Mouse (Mus musculus) myocyte (in vitro differentiated cells): ENCODE results near the gene Ralgapa2. TPM values are rescaled to one million over a fixed set of nuclear protein-coding genes. Genes with fewer than 3 reads are reported as not detected.

ENCODE experiments used
- H3K27me3 ChIP-seq: one replicate; pipeline ENCODE4 v1.6.1; 2011; ENCODE audit not compliant: control insufficient read depth, insufficient read depth, insufficient read length
- H3K36me3 ChIP-seq: one replicate; pipeline ENCODE4 v1.6.1; 2011; ENCODE audit not compliant: control insufficient read depth, insufficient read depth
- H3K4me2 ChIP-seq: one replicate; pipeline ENCODE4 v1.6.1; 2011; ENCODE audit warnings: low read depth, control low read depth
- H3K4me3 ChIP-seq: one replicate; pipeline ENCODE4 v1.5.1; 2011; ENCODE audit warnings: mild to moderate bottlenecking, control low read depth, moderate library complexity
- H3K79me2 ChIP-seq: one replicate; pipeline ENCODE4 v1.6.1; 2011; ENCODE audit not compliant: control insufficient read depth, insufficient read depth
- H3ac ChIP-seq: one replicate; pipeline ENCODE4 v1.6.1; 2011; ENCODE audit not compliant: control insufficient read depth, insufficient read length
- CEBPB ChIP-seq: IDR thresholded peaks from 2 replicates; pipeline ENCODE4 v1.6.1; 2011; ENCODE audit warnings: mild to moderate bottlenecking, moderate library complexity; ENCODE audit not compliant: poor library complexity, insufficient read depth, severe bottlenecking
- E2F4 ChIP-seq: IDR thresholded peaks from one replicate; pipeline ENCODE4 v1.6.1; 2011; ENCODE audit warnings: mild to moderate bottlenecking, control low read depth, moderate library complexity; ENCODE audit not compliant: insufficient read depth
- MAX ChIP-seq: IDR thresholded peaks from one replicate; pipeline ENCODE4 v1.6.1; 2011; ENCODE audit warnings: low read depth, mild to moderate bottlenecking, control low read depth
- MYOD1 ChIP-seq, 3 experiments: IDR thresholded peaks; one replicate each; pipeline ENCODE4 v1.6.1; 2011; ENCODE audit warnings: control low read depth in 2 of 3, low read depth in 2 of 3, mild to moderate bottlenecking in 2 of 3, moderate library complexity in 1 of 3; ENCODE audit not compliant: insufficient read length in 2 of 3, control insufficient read depth in 1 of 3
- MYOG ChIP-seq, 3 experiments: IDR thresholded peaks; one replicate each; pipeline ENCODE4 v1.6.1; 2011; ENCODE audit warnings: control low read depth in 2 of 3, low read depth in 2 of 3, mild to moderate bottlenecking in 2 of 3; ENCODE audit not compliant: insufficient read length in 2 of 3, control insufficient read depth in 1 of 3, insufficient read depth in 1 of 3
- POLR2A ChIP-seq: IDR thresholded peaks from one replicate; pipeline ENCODE4 v1.6.1; 2011; ENCODE audit warnings: low read depth, mild to moderate bottlenecking, control low read depth, moderate library complexity; ENCODE audit not compliant: insufficient read length
- POLR2AphosphoS2 ChIP-seq: IDR thresholded peaks from one replicate; pipeline ENCODE4 v1.6.1; 2011; ENCODE audit warnings: low read depth, control low read depth; ENCODE audit not compliant: insufficient read length
- REST ChIP-seq: IDR thresholded peaks from one replicate; pipeline ENCODE4 v1.6.1; 2011; ENCODE audit warnings: mild to moderate bottlenecking, control low read depth, moderate library complexity; ENCODE audit not compliant: insufficient read depth, insufficient read length
- SRF ChIP-seq: IDR thresholded peaks from one replicate; pipeline ENCODE4 v1.6.1; 2011; ENCODE audit warnings: low read depth; ENCODE audit not compliant: control insufficient read depth, insufficient read length
- TCF12 ChIP-seq: IDR thresholded peaks from one replicate; pipeline ENCODE4 v1.6.1; 2011; ENCODE audit warnings: mild to moderate bottlenecking, control low read depth; ENCODE audit not compliant: poor library complexity, insufficient read depth, severe bottlenecking
- TCF3 ChIP-seq: IDR thresholded peaks from one replicate; pipeline ENCODE4 v1.6.1; 2011; ENCODE audit warnings: low read depth, control low read depth; ENCODE audit not compliant: insufficient read length
- USF1 ChIP-seq: IDR thresholded peaks from one replicate; pipeline ENCODE4 v1.6.1; 2011; ENCODE audit warnings: low read depth, mild to moderate bottlenecking, control low read depth, moderate library complexity
- polyA plus RNA-seq: library from polyadenylated mRNA; unstranded; fragments of >200 nt; fragmentation: generic; extraction: Trizol; gene quantifications from one replicate; pipeline ENCODE4 v1.2.1, GENCODE M21; 2012; ENCODE audit warnings: missing spikeins

Ralgapa2 gene
- polyA plus RNA-seq, 1 experiment = 1.8 TPM

GRCm38 (mm10) chr2:146498298-146498697 lies 13.8 kb downstream of the Ralgapa2 start:
- Histone ChIP-seq H3ac (no peak overlapping the region), H3K27me3 (no peaks in the 10 kb centered on the region), H3K79me2 (no peaks in the 10 kb centered on the region), H3K4me3 (no peak overlapping the region), H3K36me3 (no peaks in the 10 kb centered on the region), H3K4me2 (no peak overlapping the region)
- TF ChIP-seq TCF12 (no peak), TCF3 (no peak), POLR2A (no peak), MAX (no peak), USF1 (no peak), MYOD1 (IDR thresholded peaks at IDR 0.05; ENCODE audit: control insufficient read depth in 1 of 3, insufficient read length in 2 of 3, low read depth in 2 of 3) (no peak), CEBPB (no peak), POLR2AphosphoS2 (no peak)

GRCm38 (mm10) chr2:146496995-146497394 lies 15.1 kb downstream of the Ralgapa2 start:
- no peak overlapping the region for H3K4me2 ChIP-seq

GRCm38 (mm10) chr2:146495781-146496180 lies 16.4 kb downstream of the Ralgapa2 start:
- H3K36me3 ChIP-seq = no peaks in the 10 kb centered on the region

More at GRCm38 (mm10) chr2:146496995-146497394, 15.1 kb downstream of the Ralgapa2 start:
- Histone ChIP-seq H3K79me2 (no peaks in the 10 kb centered on the region), H3K4me3 (no peak overlapping the region), H3K27me3 (no peaks in the 10 kb centered on the region), H3ac (no peak overlapping the region), H3K36me3 (no peaks in the 10 kb centered on the region)
- TF ChIP-seq MYOG (IDR thresholded peaks at IDR 0.05; ENCODE audit: control insufficient read depth in 1 of 3, insufficient read depth in 1 of 3, insufficient read length in 2 of 3, low read depth in 2 of 3) (no peak), TCF3 (no peak)

GRCm38 (mm10) chr2:146493354-146493946 lies 18.7 kb downstream of the Ralgapa2 start:
- H3K4me2 ChIP-seq = no peak overlapping the region
- H3ac ChIP-seq = no peak overlapping the region
- no peak overlapping the region for H3K4me3 ChIP-seq
- TF ChIP-seq MAX (no peak), USF1 (no peak), MYOD1 (IDR thresholded peaks at IDR 0.05; ENCODE audit: control insufficient read depth in 1 of 3, insufficient read length in 2 of 3, low read depth in 2 of 3) (no peak), TCF12 (no peak), TCF3 (no peak), REST (no peak), POLR2A (no peak), SRF (no peak)
- no peaks in the 10 kb centered on the region for H3K27me3 ChIP-seq
- H3K79me2 ChIP-seq = no peaks in the 10 kb centered on the region
- no peaks in the 10 kb centered on the region for H3K36me3 ChIP-seq

More at GRCm38 (mm10) chr2:146495781-146496180, 16.4 kb downstream of the Ralgapa2 start:
- TF ChIP-seq CEBPB (no peak), POLR2A (no peak), MYOG (IDR thresholded peaks at IDR 0.05; ENCODE audit: control insufficient read depth in 1 of 3, insufficient read depth in 1 of 3, insufficient read length in 2 of 3, low read depth in 2 of 3) (no peak), POLR2AphosphoS2 (no peak), SRF (no peak), USF1 (no peak), E2F4 (no peak), REST (no peak)
- Histone ChIP-seq H3K4me3 (no peak overlapping the region), H3K79me2 (no peaks in the 10 kb centered on the region), H3K27me3 (no peaks in the 10 kb centered on the region), H3ac (no peak overlapping the region), H3K4me2 (no peak overlapping the region)

- Histone ChIP-seq H3K79me2 (no peaks in the 10 kb centered on the region), H3K4me3 (no peak overlapping the region), H3K36me3 (no peaks in the 10 kb centered on the region), H3K27me3 (no peaks in the 10 kb centered on the region), H3ac (no peak overlapping the region), H3K4me2 (no peak overlapping the region)
- TF ChIP-seq E2F4 (no peak), POLR2AphosphoS2 (no peak), TCF12 (no peak), REST (no peak), CEBPB (no peak), USF1 (no peak), POLR2A (no peak), TCF3 (no peak), MYOG (IDR thresholded peaks at IDR 0.05; ENCODE audit: control insufficient read depth in 1 of 3, insufficient read depth in 1 of 3, insufficient read length in 2 of 3, low read depth in 2 of 3) (no peak), SRF (no peak), MAX (no peak), MYOD1 (IDR thresholded peaks at IDR 0.05; ENCODE audit: control insufficient read depth in 1 of 3, insufficient read length in 2 of 3, low read depth in 2 of 3) (no peak)
Measured at GRCm38 (mm10) chr2:146491830-146492610, 20.1 kb downstream of the Ralgapa2 start.
